Mouse (Mus musculus): Measurements from ENCODE around the gene Kcnh7. TPM values are rescaled to one million over a fixed set of nuclear protein-coding genes. Genes with fewer than 3 reads are reported as not detected.

Gene Kcnh7
- total RNA-seq, 2 experiments from 2014 or later: 0.08 to 0.18 TPM

- no peak for DNase-seq
These were observed 538.6 kb downstream of the Kcnh7 start for GRCm38 (mm10) chr2:62645475-62645874.

- no peak for DNase-seq
These were observed 539.2 kb downstream of the Kcnh7 start for GRCm38 (mm10) chr2:62644891-62645290.

Measured in gastrocnemius, postnatal 25 days (tissue).